Mouse (Mus musculus): Measurements from ENCODE around the gene Cttn. TPM values are rescaled to one million over a fixed set of nuclear protein-coding genes. Genes with fewer than 3 reads are reported as not detected.

Gene Cttn
- polyA plus RNA-seq, 1 experiment from 2014 or later, result 150 TPM

DNA sequence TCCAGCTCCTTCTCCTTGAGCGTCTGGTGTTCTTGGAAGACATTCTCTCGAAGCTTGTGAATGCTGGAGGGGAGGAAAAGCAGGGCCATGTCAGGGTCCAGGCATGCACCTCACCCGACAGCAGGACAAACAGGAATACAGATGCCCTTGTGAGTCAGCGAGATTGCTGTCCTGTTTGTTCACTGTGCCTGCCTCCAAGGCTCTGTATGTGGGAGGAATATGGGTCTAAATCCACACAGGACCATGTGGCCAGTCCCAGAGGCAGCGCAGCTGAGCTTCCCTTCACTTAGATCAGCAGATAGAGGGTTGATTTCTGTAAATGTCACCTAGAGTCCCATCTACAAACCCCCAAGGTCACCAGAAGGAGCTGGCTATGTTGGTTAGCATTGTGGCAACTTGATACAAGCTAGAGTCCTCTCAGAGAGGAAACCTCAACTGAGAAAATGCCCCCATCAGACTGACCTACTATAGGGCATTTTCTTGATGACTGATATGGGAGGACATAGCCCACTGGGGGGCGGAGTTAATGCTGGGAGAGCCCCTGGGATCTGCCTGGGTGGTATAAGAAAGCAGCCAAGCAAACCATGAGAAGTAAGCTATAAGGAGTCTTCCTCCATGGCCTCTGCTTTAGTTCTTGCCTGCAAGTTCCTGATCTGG lies 9.4 kb downstream of the Cttn start:
- Histone ChIP-seq H3K4me2 (ENCODE audit: low read depth, low read length) (no peak overlapping the region), H3K27ac (ENCODE audit: low read length) (no peak overlapping the region), H3K4me3 (ENCODE audit: low read length) (no peak overlapping the region), H3K27me3 (replicated peaks; ENCODE audit: control insufficient read depth, insufficient read depth, low read length) (no peaks in the 10 kb centered on the region), H3K4me1 (ENCODE audit: control insufficient read depth, insufficient read depth, low read length) (no peaks in the 10 kb centered on the region), H3K9ac (ENCODE audit: low read depth, low read length) (no peak overlapping the region), H3K36me3 (ENCODE audit: control insufficient read depth, insufficient read depth, low read length) (peaks cover 44% of the 10 kb centered on the region), H3K9me3 (ENCODE audit: control insufficient read depth, low read length) (no peaks in the 10 kb centered on the region)
- WGBS, result 90% methylated on average over 6 of the region's 6 CpGs
- ATAC-seq, result no peak

DNA sequence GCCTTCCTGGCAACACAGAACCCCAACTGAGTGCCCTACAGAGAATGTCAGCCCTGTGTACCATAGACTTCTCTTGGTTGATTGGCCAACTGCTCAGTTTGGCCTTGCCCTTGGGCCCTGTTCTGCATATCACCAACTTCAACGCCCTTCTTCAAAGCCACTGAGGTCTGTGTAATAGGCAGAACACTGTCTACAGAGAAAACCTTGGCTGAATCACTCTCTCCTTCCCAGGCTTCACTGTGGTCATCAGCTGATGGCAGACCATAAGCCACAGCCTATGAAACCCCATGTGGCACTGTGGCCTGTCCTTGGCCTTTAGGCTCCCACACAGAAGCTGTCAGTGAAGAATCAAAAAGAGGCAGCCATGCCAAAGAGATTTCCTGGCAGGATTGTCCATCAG lies 11.9 kb downstream of the Cttn start:
- ATAC-seq, result no peak
- H3K27ac ChIP-seq (ENCODE audit: low read length), result no peak overlapping the region
- no peaks in the 10 kb centered on the region for H3K9me3 ChIP-seq (ENCODE audit: control insufficient read depth, low read length)
- H3K4me3 ChIP-seq (ENCODE audit: low read length), result no peak overlapping the region
- H3K36me3 ChIP-seq (ENCODE audit: control insufficient read depth, insufficient read depth, low read length), result peaks cover 51% of the 10 kb centered on the region
- no peaks in the 10 kb centered on the region for H3K4me1 ChIP-seq (ENCODE audit: control insufficient read depth, insufficient read depth, low read length)
- 91% methylated on average over 1 of the region's 1 CpGs for WGBS
- H3K4me2 ChIP-seq (ENCODE audit: low read depth, low read length), result no peak overlapping the region
- no peak overlapping the region for H3K9ac ChIP-seq (ENCODE audit: low read depth, low read length)
- no peaks in the 10 kb centered on the region for H3K27me3 ChIP-seq (replicated peaks; ENCODE audit: control insufficient read depth, insufficient read depth, low read length)

DNA sequence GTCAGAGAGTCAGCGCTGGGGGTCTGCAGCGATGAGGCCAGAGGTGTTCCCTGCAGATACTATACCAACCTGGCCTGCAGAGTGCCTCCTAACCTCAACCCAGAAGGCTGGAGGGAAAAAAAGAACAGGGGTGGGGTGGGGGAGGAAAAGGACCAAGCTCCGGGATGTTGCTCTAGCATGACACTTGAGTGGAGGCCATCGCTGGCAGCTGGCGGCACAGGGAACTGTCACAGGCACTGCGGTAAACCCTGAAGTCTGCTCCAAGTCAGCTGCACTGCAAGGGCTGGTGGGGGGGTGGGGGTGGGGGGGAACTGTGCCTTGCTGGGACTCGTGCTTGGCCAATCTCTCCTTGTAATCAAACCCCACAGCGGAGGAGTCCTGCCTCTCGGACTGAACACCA lies 20.1 kb downstream of the Cttn start:
- no peaks in the 10 kb centered on the region for H3K4me1 ChIP-seq (ENCODE audit: control insufficient read depth, insufficient read depth, low read length)
- H3K4me3 ChIP-seq (ENCODE audit: low read length), result no peak overlapping the region
- H3K4me2 ChIP-seq (ENCODE audit: low read depth, low read length), result no peak overlapping the region
- no peak for ATAC-seq
- peaks cover 51% of the 10 kb centered on the region for H3K36me3 ChIP-seq (ENCODE audit: control insufficient read depth, insufficient read depth, low read length)
- no peak overlapping the region for H3K27ac ChIP-seq (ENCODE audit: low read length)
- no peak overlapping the region for H3K9ac ChIP-seq (ENCODE audit: low read depth, low read length)
- WGBS, result 90% methylated on average over 9 of the region's 9 CpGs
- no peaks in the 10 kb centered on the region for H3K9me3 ChIP-seq (ENCODE audit: control insufficient read depth, low read length)
- no peaks in the 10 kb centered on the region for H3K27me3 ChIP-seq (replicated peaks; ENCODE audit: control insufficient read depth, insufficient read depth, low read length)

DNA sequence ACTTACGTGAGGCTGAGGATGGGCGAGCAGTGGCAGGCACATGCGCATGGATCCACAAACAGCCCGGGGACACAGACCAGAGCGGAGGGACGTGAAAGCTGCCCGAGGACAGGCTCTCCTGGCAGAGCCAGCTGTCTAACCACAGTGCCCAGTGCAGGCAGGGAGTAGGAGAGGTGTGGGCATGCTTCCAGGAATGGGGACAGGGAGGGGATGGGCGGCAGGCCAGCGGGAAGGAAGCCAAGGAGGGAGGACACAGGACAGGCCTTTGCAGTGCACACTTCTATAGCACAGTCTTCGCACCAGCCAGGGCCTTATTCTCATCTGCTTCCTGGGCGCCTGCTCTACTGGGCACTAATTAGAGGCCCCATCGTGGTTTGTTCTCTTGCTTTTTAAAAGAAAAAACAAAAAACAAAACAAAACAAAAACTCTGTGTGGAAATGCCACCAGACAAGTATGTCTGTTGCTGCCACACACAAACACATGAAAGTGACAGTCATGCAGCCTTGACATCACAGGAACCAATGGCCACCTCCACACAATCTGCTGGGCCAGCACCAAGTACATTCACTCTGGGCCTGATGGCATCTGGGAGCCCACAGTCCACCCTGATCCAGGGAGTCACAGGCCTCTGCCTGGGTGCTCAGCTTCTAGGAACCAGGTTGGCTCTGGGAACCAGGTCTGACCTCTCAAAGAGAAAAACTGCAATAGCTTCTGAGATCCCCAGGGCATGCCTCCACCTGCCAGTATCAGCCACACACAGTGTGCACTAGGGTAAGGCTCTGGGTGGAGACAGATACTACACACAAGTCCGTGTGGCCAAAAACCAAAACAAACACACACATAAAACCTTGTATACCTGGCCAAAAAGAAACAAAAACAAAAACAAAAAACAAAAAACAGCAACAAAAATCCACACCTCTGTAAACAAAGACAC lies 20.9 kb downstream of the Cttn start:
- H3K36me3 ChIP-seq (ENCODE audit: control insufficient read depth, insufficient read depth, low read length), result peaks cover 52% of the 10 kb centered on the region
- H3K4me2 ChIP-seq (ENCODE audit: low read depth, low read length), result no peak overlapping the region
- no peak overlapping the region for H3K9ac ChIP-seq (ENCODE audit: low read depth, low read length)
- 93% methylated on average over 13 of the region's 13 CpGs for WGBS
- no peak for ATAC-seq
- no peaks in the 10 kb centered on the region for H3K9me3 ChIP-seq (ENCODE audit: control insufficient read depth, low read length)
- no peak overlapping the region for H3K4me3 ChIP-seq (ENCODE audit: low read length)
- H3K27ac ChIP-seq (ENCODE audit: low read length), result no peak overlapping the region
- H3K4me1 ChIP-seq (ENCODE audit: control insufficient read depth, insufficient read depth, low read length), result no peaks in the 10 kb centered on the region
- no peaks in the 10 kb centered on the region for H3K27me3 ChIP-seq (replicated peaks; ENCODE audit: control insufficient read depth, insufficient read depth, low read length)

DNA sequence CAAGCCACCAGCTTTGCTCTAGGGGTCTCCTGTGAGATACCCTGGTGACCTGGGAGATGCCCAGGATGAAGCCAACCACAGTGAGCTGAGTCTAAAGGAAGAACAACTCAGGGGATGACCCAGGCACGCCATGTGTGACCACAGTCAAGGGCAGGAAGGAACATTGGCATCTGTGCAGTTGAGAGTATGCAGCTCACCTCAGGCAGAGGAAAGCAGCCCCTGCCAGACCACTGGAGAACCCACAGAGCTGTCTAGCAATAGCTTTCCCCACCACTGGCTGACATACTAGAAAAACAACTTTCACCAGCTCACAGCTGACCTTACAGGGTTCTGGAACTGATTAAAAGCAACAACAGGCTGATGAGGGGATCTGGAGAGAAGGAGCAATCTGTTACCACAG lies 22.6 kb downstream of the Cttn start:
- Histone ChIP-seq H3K4me1 (ENCODE audit: control insufficient read depth, insufficient read depth, low read length) (no peaks in the 10 kb centered on the region), H3K27ac (ENCODE audit: low read length) (no peak overlapping the region), H3K9me3 (ENCODE audit: control insufficient read depth, low read length) (no peaks in the 10 kb centered on the region), H3K4me2 (ENCODE audit: low read depth, low read length) (no peak overlapping the region), H3K27me3 (replicated peaks; ENCODE audit: control insufficient read depth, insufficient read depth, low read length) (no peaks in the 10 kb centered on the region), H3K4me3 (ENCODE audit: low read length) (no peak overlapping the region), H3K36me3 (ENCODE audit: control insufficient read depth, insufficient read depth, low read length) (peaks cover 49% of the 10 kb centered on the region), H3K9ac (ENCODE audit: low read depth, low read length) (no peak overlapping the region)
- 90% methylated on average over 1 of the region's 1 CpGs for WGBS
- ATAC-seq, result no peak

DNA sequence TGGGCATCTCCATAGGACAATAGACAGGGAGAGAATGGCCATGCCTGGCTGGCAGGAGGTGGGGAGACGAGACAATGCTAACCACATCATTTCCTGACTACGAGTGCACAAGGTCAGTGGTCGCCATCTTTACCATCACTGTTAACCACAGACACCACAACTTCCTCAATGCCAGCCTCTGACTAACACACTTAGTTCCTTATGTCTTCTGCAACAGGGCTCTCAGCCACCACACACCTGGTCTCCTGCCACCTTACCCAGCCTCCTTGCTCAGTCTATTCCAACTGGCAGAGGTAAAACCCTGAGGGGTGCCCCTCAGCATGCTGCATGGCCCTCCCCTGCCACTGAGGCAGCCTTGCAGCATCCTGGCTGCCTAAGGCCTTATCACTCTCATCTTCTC lies 23.7 kb downstream of the Cttn start:
- 88% methylated on average over 3 of the region's 3 CpGs for WGBS

DNA sequence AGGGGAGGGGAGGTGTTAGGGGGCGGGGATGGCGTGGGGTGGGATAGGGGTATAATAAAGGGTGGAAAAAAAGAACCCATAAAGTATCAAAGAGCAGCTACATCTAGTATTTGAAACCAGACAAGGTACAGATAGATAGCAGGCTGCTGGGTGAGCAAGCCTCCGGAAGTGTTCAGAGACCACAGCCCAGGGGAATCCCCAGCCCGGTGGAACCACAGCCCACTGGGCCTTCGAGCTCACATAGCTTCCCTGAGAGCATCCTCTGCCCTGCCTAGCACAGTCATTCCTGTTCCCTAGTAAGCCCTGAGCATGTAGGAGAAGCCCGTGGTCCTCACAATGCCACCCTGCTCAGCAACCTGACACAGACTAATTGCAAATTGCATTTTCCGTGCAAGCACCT lies 26.0 kb downstream of the Cttn start:
- Histone ChIP-seq H3K27me3 (replicated peaks; ENCODE audit: control insufficient read depth, insufficient read depth, low read length) (no peaks in the 10 kb centered on the region), H3K4me3 (ENCODE audit: low read length) (no peak overlapping the region), H3K9ac (ENCODE audit: low read depth, low read length) (no peak overlapping the region), H3K4me2 (ENCODE audit: low read depth, low read length) (no peak overlapping the region), H3K36me3 (ENCODE audit: control insufficient read depth, insufficient read depth, low read length) (peaks cover 35% of the 10 kb centered on the region), H3K4me1 (ENCODE audit: control insufficient read depth, insufficient read depth, low read length) (no peaks in the 10 kb centered on the region), H3K27ac (ENCODE audit: low read length) (no peak overlapping the region), H3K9me3 (ENCODE audit: control insufficient read depth, low read length) (no peaks in the 10 kb centered on the region)
- WGBS, result 87% methylated on average over 7 of the region's 7 CpGs
- ATAC-seq, result no peak

More for the DNA sequence above, 23.7 kb downstream of the Cttn start:
- ATAC-seq, result no peak
- H3K4me3 ChIP-seq (ENCODE audit: low read length), result no peak overlapping the region
- H3K9me3 ChIP-seq (ENCODE audit: control insufficient read depth, low read length), result no peaks in the 10 kb centered on the region
- H3K4me1 ChIP-seq (ENCODE audit: control insufficient read depth, insufficient read depth, low read length), result no peaks in the 10 kb centered on the region
- peaks cover 46% of the 10 kb centered on the region for H3K36me3 ChIP-seq (ENCODE audit: control insufficient read depth, insufficient read depth, low read length)
- H3K27ac ChIP-seq (ENCODE audit: low read length), result no peak overlapping the region
- H3K4me2 ChIP-seq (ENCODE audit: low read depth, low read length), result no peak overlapping the region
- no peak overlapping the region for H3K9ac ChIP-seq (ENCODE audit: low read depth, low read length)
- no peaks in the 10 kb centered on the region for H3K27me3 ChIP-seq (replicated peaks; ENCODE audit: control insufficient read depth, insufficient read depth, low read length)

DNA sequence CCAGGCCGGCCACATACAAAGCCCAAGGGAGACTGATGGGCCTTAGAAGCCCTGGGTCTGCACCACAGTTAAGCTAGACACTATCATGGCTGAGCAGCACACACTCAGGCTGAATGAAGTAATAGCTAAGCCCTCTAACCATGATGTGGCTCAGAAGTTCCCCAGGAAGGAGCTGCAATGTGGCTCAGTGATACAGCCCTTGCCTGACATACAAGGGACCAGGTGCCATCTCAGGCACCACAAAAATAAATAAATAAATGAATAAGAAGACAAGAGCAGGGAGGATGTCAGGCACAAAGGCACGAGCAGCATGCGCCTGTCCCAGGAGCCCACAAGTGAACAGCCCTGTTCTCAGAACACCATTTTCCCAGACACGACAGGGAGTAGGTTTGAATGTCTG lies 28.8 kb downstream of the Cttn start:
- Histone ChIP-seq H3K36me3 (ENCODE audit: control insufficient read depth, insufficient read depth, low read length) (peaks cover 51% of the 10 kb centered on the region), H3K27ac (ENCODE audit: low read length) (no peak overlapping the region), H3K4me3 (ENCODE audit: low read length) (no peak overlapping the region), H3K9me3 (ENCODE audit: control insufficient read depth, low read length) (no peaks in the 10 kb centered on the region), H3K27me3 (replicated peaks; ENCODE audit: control insufficient read depth, insufficient read depth, low read length) (no peaks in the 10 kb centered on the region), H3K9ac (ENCODE audit: low read depth, low read length) (no peak overlapping the region), H3K4me1 (ENCODE audit: control insufficient read depth, insufficient read depth, low read length) (no peaks in the 10 kb centered on the region), H3K4me2 (ENCODE audit: low read depth, low read length) (no peak overlapping the region)
- ATAC-seq, result no peak
- WGBS, result 91% methylated on average over 4 of the region's 4 CpGs

DNA sequence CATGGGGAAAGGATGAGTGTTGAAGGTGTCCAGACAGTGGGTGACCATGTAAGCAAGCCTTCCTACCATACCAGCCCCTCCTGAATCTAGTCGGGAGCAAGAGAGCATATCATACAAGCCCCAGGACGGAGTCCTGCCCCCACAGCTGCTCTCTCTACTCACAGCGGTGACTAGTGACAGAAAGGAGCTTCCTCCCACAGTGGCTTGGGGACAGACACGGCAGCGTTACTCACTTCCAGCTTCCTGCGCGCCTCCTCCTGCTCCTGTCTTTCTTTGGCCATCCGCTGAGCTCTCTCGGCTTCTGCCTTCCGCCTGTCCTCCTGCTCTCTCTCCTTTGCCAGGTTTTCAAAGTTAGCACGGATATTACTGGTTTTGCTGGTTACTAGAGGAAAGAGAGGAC lies 29.3 kb downstream of the Cttn start:
- Histone ChIP-seq H3K27ac (ENCODE audit: low read length) (no peak overlapping the region), H3K4me1 (ENCODE audit: control insufficient read depth, insufficient read depth, low read length) (no peaks in the 10 kb centered on the region), H3K4me3 (ENCODE audit: low read length) (no peak overlapping the region), H3K9ac (ENCODE audit: low read depth, low read length) (no peak overlapping the region), H3K9me3 (ENCODE audit: control insufficient read depth, low read length) (no peaks in the 10 kb centered on the region), H3K36me3 (ENCODE audit: control insufficient read depth, insufficient read depth, low read length) (peaks cover 51% of the 10 kb centered on the region), H3K27me3 (replicated peaks; ENCODE audit: control insufficient read depth, insufficient read depth, low read length) (no peaks in the 10 kb centered on the region), H3K4me2 (ENCODE audit: low read depth, low read length) (no peak overlapping the region)
- 92% methylated on average over 11 of the region's 11 CpGs for WGBS
- no peak for ATAC-seq

All from intestine, embryonic 16.5 days (tissue).